Mouse (Mus musculus) forebrain, postnatal 0 days (tissue): ENCODE measurements around the gene Snrnp70. TPM values are rescaled to one million over a fixed set of nuclear protein-coding genes. Genes with fewer than 3 reads are reported as not detected.

ENCODE experiments used
- ATAC-seq: fragments of 200-750 bp; cut with Nextera tagmentation; 2 replicates; pipeline ENCODE4 v1.8.0; 2017; ENCODE audit warnings: mild to moderate bottlenecking, moderate library complexity
- DNase-seq: peaks from one replicate; pipeline ENCODE4 v3.0.0-alpha.2; 2015
- H3K27ac ChIP-seq: fragments of 300-500 bp; sonication (generic); 2 replicates; pipeline ENCODE4 v1.5.1; 2014; ENCODE audit warnings: low read depth, mild to moderate bottlenecking, antibody characterized with exemption, low read length, moderate library complexity, mixed read lengths
- H3K27me3 ChIP-seq: fragments of 300-500 bp; sonication (generic); 2 replicates; pipeline ENCODE4 v1.6.1; 2014; ENCODE audit warnings: mild to moderate bottlenecking, low read length, mixed read lengths; ENCODE audit not compliant: insufficient read depth
- H3K36me3 ChIP-seq: fragments of 300-500 bp; sonication (generic); 2 replicates; pipeline ENCODE4 v1.6.1; 2014; ENCODE audit warnings: mild to moderate bottlenecking, moderate library complexity; ENCODE audit not compliant: insufficient read depth
- H3K4me1 ChIP-seq: fragments of 300-500 bp; sonication (generic); 2 replicates; pipeline ENCODE4 v1.6.1; 2014; ENCODE audit warnings: antibody characterized with exemption; ENCODE audit not compliant: insufficient read depth
- H3K4me2 ChIP-seq: fragments of 300-500 bp; sonication (generic); 2 replicates; pipeline ENCODE4 v1.6.1; 2014; ENCODE audit warnings: low read depth, mild to moderate bottlenecking, moderate library complexity
- H3K4me3 ChIP-seq: fragments of 300-500 bp; sonication (generic); 2 replicates; pipeline ENCODE4 v1.5.1; 2014; ENCODE audit warnings: low read depth, low read length, mixed read lengths
- H3K9ac ChIP-seq: fragments of 300-500 bp; sonication (generic); 2 replicates; pipeline ENCODE4 v1.6.1; 2014; ENCODE audit warnings: mild to moderate bottlenecking
- H3K9me3 ChIP-seq: fragments of 300-500 bp; sonication (generic); 2 replicates; pipeline ENCODE4 v1.6.1; 2016; ENCODE audit warnings: low read length
- CTCF ChIP-seq: sonication (generic); IDR thresholded peaks from 2 replicates; pipeline ENCODE4 v1.5.1; 2016; ENCODE audit warnings: antibody characterized with exemption, control low read depth, low read depth
- WGBS: fragments of 180-500 bp; shearing (Covaris S2); extraction: QIAGEN DNeasy Blood & Tissue Kit; methylation state at CpG from one replicate; pipeline ENCODE4 v1.1.7; 2014; 5-methylcytosine and 5-hydroxymethylcytosine counted together
- polyA plus RNA-seq: library from polyadenylated mRNA; unstranded; fragments of >200 nt; fragmentation: Nextera tagmentation; extraction: Ambion mirVana; gene quantifications from 2 replicates; pipeline ENCODE4 v1.2.1, GENCODE M21; 2015
- total RNA-seq: library from RNA; depleted of rRNA; stranded (reverse); fragments of >200 nt; gene quantifications from 2 replicates; pipeline ENCODE4 v1.2.3, GENCODE M21; 2014

Snrnp70 gene
- total and polyA plus RNA-seq, 2 experiments from 2014 or later = 124 to 310 TPM

DNA sequence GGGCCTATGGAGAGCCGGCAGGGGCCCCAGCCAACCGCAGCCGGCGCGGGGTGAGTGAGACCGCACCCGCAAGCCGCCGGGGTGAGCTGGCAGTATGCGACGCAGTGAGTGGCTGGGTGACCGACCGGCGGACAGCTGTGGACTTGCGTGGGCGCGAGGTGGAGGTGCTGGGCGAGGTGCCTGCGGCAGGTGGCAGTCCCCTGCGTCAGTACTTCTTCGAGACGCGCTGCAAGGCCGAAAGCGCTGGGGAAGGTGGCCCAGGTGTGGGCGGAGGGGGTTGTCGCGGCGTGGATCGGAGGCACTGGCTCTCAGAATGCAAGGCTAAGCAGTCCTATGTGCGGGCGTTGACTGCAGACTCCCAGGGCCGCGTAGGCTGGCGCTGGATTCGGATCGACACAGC lies 20.1 kb upstream of the Snrnp70 start:
- Histone ChIP-seq H3K9me3 (no peaks in the 10 kb centered on the region), H3K4me2 (no peak overlapping the region), H3K27ac (no peak overlapping the region), H3K9ac (no peak overlapping the region), H3K4me1 (peaks cover 6% of the 10 kb centered on the region; the same call in 1 of the 2 replicates), H3K36me3 (peaks cover 2% of the 10 kb centered on the region), H3K4me3 (no peak overlapping the region), H3K27me3 (peaks cover 78% of the 10 kb centered on the region)
- no peak for TF ChIP-seq CTCF
- DNase-seq (no peak), ATAC-seq (no peak)
- 8% methylated on average over 36 of the region's 37 CpGs for WGBS

DNA sequence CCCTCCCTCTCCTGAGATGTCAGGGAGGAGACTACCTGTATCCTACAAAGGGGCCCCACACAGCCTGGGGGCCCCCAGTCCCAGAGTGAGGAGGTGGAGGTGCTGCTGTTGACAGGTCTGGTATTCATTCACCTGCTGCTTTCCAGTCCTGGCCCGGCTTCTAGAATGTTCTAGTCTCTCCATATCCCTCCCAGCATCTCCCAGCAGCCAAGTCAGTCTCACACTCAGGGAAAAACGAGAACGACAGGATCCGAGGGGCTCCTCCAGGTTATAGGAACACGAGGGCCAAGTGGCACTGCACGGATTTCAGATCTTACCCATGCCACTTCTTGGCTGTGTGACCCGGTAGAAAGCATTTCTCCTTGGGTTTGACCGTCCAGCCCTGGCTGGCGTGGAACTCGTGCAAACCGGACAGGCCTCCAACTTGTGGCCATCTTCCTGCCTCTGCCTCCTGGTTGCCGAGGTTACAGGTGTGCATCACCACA lies 19.2 kb upstream of the Snrnp70 start:
- H3K27ac ChIP-seq = no peak overlapping the region
- ATAC-seq = no peak
- WGBS = 45% methylated on average over 12 of the region's 12 CpGs

GRCm38 (mm10) chr7:45413864-45414739 lies 18.6 kb upstream of the Snrnp70 start:
- DNase-seq = no peak
- H3K9ac ChIP-seq = peak overlapping the region; percentile 51
- no peak; the same call in 1 of the 2 replicates for ATAC-seq
- no peak for TF ChIP-seq CTCF
- H3K36me3 ChIP-seq = no peaks in the 10 kb centered on the region
- WGBS = 3% methylated on average over 26 of the region's 27 CpGs
- H3K27ac ChIP-seq = no peak overlapping the region
- no peaks in the 10 kb centered on the region for H3K9me3 ChIP-seq
- peaks cover 83% of the 10 kb centered on the region for H3K27me3 ChIP-seq
- peak overlapping the region; percentile 83 for H3K4me2 ChIP-seq
- H3K4me1 ChIP-seq = peaks cover 6% of the 10 kb centered on the region; the same call in 1 of the 2 replicates
- H3K4me3 ChIP-seq = peak overlapping the region; percentile 46

More for the DNA sequence above, 19.2 kb upstream of the Snrnp70 start:
- Histone ChIP-seq H3K9ac (no peak overlapping the region), H3K36me3 (no peaks in the 10 kb centered on the region), H3K9me3 (no peaks in the 10 kb centered on the region), H3K27me3 (peaks cover 80% of the 10 kb centered on the region), H3K4me1 (peaks cover 6% of the 10 kb centered on the region; the same call in 1 of the 2 replicates), H3K4me2 (no peak overlapping the region), H3K4me3 (no peak overlapping the region)
- DNase-seq = no peak
- TF ChIP-seq CTCF = no peak

- no peaks in the 10 kb centered on the region for H3K9me3 ChIP-seq
- DNase-seq (peak; percentile 24), ATAC-seq (peak; percentile 34; the same call in 1 of the 2 replicates)
- H3K9ac ChIP-seq = peak within 1 kb of the TSS; percentile 51
- H3K4me1 ChIP-seq = peaks cover 6% of the 10 kb centered on the region; the same call in 1 of the 2 replicates
- TF ChIP-seq CTCF = no peak
- WGBS = 3% methylated on average over 44 of the region's 45 CpGs
- peaks cover 83% of the 10 kb centered on the region for H3K27me3 ChIP-seq
- H3K27ac ChIP-seq = no peak within 1 kb of the TSS
- peak within 1 kb of the TSS; percentile 46 for H3K4me3 ChIP-seq
- no peaks in the 10 kb centered on the region for H3K36me3 ChIP-seq
- H3K4me2 ChIP-seq = peak within 1 kb of the TSS; percentile 83
Measured at GRCm38 (mm10) chr7:45413113-45413863, 17.7 kb upstream of the Snrnp70 start, which contains the start of gene Ntf5. Gene Ntf5, plus strand, starts transcription at chr7:45413695.

DNA sequence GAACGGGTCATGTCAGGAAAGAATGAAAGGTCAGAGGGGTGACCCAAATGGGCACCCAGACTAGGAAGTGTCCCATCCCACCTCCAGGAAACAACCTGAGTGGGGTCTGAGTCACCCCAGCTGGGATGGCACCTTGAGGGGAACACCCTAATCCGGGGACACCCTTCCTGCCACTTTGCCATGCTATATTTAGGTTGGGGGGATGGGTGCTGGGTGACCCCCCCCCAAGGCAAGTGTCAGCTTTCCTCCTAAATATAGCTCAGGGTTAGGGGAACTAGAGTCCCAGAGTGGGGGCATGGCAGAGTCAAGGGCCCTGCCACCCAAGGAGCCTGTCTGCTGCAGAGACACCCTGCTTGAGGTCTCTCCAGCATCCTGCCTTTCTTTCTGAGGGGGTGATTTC lies 16.9 kb upstream of the Snrnp70 start:
- H3K4me3 ChIP-seq = no peak overlapping the region
- H3K4me1 ChIP-seq = peaks cover 6% of the 10 kb centered on the region; the same call in 1 of the 2 replicates
- no peaks in the 10 kb centered on the region for H3K36me3 ChIP-seq
- H3K9me3 ChIP-seq = no peaks in the 10 kb centered on the region
- TF ChIP-seq CTCF = no peak
- peaks cover 83% of the 10 kb centered on the region for H3K27me3 ChIP-seq
- no peak overlapping the region for H3K4me2 ChIP-seq
- H3K27ac ChIP-seq = no peak overlapping the region
- ATAC-seq (no peak), DNase-seq (no peak)
- 85% methylated on average over 2 of the region's 2 CpGs for WGBS
- H3K9ac ChIP-seq = no peak overlapping the region

DNA sequence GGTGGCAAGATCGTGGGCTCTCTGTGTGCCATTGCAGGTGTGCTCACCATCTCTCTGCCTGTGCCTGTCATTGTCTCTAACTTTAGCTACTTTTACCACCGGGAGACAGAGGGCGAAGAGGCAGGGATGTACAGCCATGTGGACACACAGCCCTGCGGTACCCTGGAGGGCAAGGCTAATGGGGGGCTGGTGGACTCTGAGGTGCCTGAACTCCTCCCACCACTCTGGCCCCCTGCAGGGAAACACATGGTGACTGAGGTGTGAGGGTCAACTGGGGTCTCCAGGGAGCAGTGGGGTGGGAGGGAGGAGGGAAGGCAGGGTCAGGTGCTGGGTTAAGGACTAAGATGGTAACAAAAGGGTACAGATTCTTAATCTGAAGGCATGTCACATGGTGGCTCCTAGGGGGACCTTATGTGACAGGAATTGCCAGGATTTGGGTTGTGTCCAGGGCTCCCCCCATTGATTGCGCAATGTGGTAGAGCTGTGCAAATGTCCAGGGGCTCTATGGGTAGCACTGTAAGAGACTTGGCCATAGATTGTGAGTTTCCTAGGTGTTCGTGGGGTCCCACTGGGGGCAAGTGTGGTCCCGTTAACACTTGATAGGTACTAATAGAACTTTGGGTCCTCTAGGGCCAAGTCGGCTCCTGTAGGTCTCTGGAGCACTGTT lies 14.1 kb upstream of the Snrnp70 start:
- Histone ChIP-seq H3K9me3 (no peaks in the 10 kb centered on the region), H3K9ac (no peak overlapping the region), H3K36me3 (no peaks in the 10 kb centered on the region), H3K4me3 (no peak overlapping the region), H3K4me2 (no peak overlapping the region), H3K4me1 (peaks cover 6% of the 10 kb centered on the region; the same call in 1 of the 2 replicates), H3K27ac (no peak overlapping the region), H3K27me3 (peaks cover 84% of the 10 kb centered on the region)
- 87% methylated on average over 8 of the region's 8 CpGs for WGBS
- no peak for DNase-seq
- ATAC-seq = no peak
- TF ChIP-seq CTCF = no peak
